Mouse (Mus musculus) liver, adult 2 months (tissue): ENCODE data around the gene Slc45a1.

Experiments used
- CTCF ChIP-seq: fragments of 200-500 bp; IDR thresholded peaks from 2 replicates; pipeline ENCODE4 v1.5.1; 2011; ENCODE audit warnings: low read depth, low read length, control low read depth
- POLR2A ChIP-seq: fragments of 200-500 bp; IDR thresholded peaks from 2 replicates; pipeline ENCODE4 v1.6.1; 2011; ENCODE audit warnings: low read length, control low read depth; ENCODE audit not compliant: insufficient read depth; ENCODE audit errors: extremely low read depth

- TF ChIP-seq CTCF, result no peak
- no peak for TF ChIP-seq POLR2A
These were observed 65.7 kb downstream of the Slc45a1 start for GRCm38 (mm10) chr4:150586275-150586674.
